Mouse (Mus musculus): ENCODE results near the gene Plpp6.

DNA sequence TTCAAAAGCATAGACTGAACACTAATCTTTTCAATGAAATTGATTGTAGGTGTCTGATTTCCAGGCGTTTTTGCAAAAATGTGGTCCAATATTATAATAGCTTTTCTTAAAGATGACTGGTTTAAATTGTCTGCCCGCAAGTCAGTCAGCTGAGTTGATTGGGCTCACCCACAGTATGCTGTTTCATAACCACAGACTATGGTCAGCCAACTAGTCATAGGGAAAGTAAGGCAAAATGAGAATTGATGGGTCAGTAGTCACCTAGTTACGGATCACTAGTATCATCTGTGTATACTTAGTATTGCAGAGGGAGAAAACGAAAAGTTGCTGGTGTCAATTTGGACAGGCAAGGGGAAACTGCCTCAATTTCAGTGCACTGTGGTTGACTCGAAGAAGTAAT is 27.6 kb downstream of the Plpp6 start:
- TF ChIP-seq POLR2A (IDR thresholded peaks at IDR 0.05; ENCODE audit: insufficient read depth, low read depth, low read length) (no peak), CTCF (IDR thresholded peaks at IDR 0.05; ENCODE audit: insufficient read depth, low read depth, low read length) (no peak)

All from olfactory bulb, adult 2 months (tissue).